Mouse (Mus musculus) lung, adult 2 months (tissue): Measurements from ENCODE around the gene Pds5b.

Experiments
- CTCF ChIP-seq: fragments of 200-500 bp; IDR thresholded peaks from 2 replicates; pipeline ENCODE4 v1.5.1; 2011; ENCODE audit warnings: mild to moderate bottlenecking, low read length, control low read depth; ENCODE audit not compliant: insufficient read depth
- POLR2A ChIP-seq: fragments of 200-500 bp; IDR thresholded peaks from 2 replicates; pipeline ENCODE4 v1.6.1; 2011; ENCODE audit warnings: low read depth, mild to moderate bottlenecking, control low read depth, low read length, borderline replicate concordance; ENCODE audit errors: extremely low read depth

GRCm38 (mm10) chr5:150739311-150739710, 65.8 kb downstream of the Pds5b start:
- TF ChIP-seq CTCF (no peak), POLR2A (no peak)
